Mouse (Mus musculus): ENCODE data around the gene Dbt.

DNA sequence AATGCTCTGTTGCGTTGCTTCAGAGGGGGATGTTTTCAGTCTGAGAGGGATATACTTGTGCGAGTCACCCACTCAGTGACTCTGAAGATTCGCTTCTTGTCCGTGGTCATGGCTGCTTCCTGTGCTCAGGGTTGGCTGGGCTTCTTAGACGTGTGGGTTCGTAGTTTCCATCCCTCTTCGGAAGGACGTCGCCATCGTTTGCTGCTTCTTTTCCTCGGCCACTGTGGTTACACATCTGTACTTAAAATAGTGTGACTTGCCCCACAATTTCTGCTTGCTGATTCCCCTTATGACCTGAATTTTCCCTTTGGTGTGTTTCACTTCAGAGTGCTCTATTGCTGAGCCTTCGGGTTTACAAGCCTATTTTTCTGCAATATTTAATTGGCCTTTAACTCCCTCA lies 47.2 kb upstream of the Dbt start:
- TF ChIP-seq CTCF (IDR thresholded peaks at IDR 0.05; ENCODE audit: low read depth) (no peak), EP300 (IDR thresholded peaks at IDR 0.05; ENCODE audit: low read depth) (no peak)

Data from liver, embryonic 14.5 days (tissue).